Mouse (Mus musculus) testis, adult 2 months (tissue): Measurements from ENCODE around the gene Ube2g1.

ENCODE experiments used
- CTCF ChIP-seq: fragments of 200-500 bp; IDR thresholded peaks from 2 replicates; pipeline ENCODE4 v1.5.1; 2012; ENCODE audit warnings: low read depth, mild to moderate bottlenecking, inconsistent platforms, low read length, moderate library complexity; ENCODE audit not compliant: control insufficient read depth, insufficient read depth, insufficient replicate concordance
- POLR2A ChIP-seq: fragments of 200-500 bp; IDR thresholded peaks from 2 replicates; pipeline ENCODE4 v1.6.1; 2012; ENCODE audit warnings: low read depth, mild to moderate bottlenecking, inconsistent platforms, low read length, moderate library complexity; ENCODE audit not compliant: control insufficient read depth

DNA sequence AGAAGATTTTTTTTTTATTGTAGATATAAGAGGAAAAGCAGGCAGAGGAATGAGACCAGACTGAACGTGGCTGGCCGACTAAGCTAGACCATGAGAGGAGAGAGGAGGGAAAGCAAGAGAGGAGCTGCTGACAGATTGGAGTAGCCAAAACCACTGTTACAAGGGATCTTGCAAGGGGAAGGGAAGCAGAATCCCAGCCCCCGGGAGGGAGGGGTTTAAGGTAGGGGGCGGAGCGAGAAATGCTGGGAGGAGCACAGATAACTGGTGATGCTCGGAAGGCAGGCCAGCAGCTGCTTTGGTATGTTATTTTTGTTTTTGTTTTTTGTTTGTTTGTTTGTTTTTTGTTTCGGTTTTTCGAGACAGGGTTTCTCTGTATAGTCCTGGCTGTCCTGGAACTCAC is 38.0 kb upstream of the Ube2g1 start:
- TF ChIP-seq CTCF (no peak), POLR2A (no peak)
